Mouse (Mus musculus) frontal cortex, postnatal 25 days (tissue): ENCODE data around the gene Fam155a.

Experiments used
- DNase-seq, 2 experiments: peaks; one replicate each; pipeline ENCODE4 v3.0.0; 2022; ENCODE audit warnings: low spot score in 2 of 2

Fam155a gene

GRCm38 (mm10) chr8:9493557-9494224 lies 277.3 kb downstream of the Fam155a start:
- DNase-seq, result no peak

GRCm38 (mm10) chr8:9482565-9482964 lies 288.4 kb downstream of the Fam155a start:
- DNase-seq, result no peak

- no peak for DNase-seq
These were observed 299.7 kb downstream of the Fam155a start for GRCm38 (mm10) chr8:9471290-9471689.

DNA sequence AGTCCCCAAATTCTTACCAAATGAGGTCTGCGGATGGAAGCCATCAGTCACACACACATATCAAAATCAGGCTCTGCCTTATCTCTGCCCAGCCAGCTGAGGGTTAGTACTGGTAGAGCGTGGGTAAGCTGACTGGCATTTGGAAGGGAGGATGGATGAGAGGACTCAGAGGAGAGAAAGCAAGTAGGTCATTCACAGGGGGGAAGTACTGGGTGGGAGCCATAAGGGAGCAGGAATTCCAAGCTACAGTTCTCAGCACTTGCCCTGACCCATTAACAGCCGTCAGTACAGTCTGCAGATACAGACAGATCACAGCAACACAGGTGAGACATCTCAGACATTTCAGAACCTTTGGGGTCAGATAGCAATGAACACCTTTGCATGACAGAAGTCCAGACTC lies 300.8 kb downstream of the Fam155a start:
- no peak for DNase-seq

DNA sequence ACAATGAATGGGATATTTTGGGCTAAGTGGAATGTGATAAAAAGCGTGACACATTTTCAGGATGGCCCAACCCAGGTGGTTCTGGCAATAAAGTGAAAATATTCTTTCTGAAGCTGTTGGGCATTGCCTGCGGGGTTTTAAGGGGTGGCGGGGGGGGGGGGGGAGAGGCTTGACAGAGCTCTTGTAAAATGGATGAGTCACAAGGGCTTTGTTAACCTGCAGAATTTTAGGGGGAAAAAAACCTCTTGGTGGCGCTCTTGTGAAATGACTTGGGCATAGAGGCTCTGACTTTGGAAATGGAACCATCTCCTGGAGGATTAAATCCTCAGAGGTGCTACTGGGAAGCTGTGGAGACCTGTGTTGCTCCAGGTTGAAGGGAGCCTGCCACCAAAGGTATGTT lies 309.9 kb downstream of the Fam155a start:
- DNase-seq, result no peak

DNA sequence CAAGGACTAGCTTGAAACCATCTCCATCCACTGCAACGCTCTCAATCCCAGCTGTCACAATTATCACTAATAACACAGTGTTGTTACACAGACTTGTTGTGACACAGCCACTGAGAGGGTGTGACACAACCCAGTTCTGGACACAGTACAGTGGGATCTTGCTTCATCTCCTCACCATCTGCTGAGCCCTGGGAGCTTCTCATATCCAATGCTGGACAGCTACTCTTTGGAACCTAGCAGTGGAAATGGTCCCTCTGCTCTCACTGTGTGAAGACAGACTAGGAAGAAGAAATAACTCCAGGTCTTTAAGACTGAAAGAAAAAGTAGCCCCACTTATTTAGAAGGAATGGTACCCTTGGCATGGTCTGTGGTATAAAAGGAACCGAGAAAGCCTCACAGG lies 310.3 kb downstream of the Fam155a start:
- no peak for DNase-seq

DNA sequence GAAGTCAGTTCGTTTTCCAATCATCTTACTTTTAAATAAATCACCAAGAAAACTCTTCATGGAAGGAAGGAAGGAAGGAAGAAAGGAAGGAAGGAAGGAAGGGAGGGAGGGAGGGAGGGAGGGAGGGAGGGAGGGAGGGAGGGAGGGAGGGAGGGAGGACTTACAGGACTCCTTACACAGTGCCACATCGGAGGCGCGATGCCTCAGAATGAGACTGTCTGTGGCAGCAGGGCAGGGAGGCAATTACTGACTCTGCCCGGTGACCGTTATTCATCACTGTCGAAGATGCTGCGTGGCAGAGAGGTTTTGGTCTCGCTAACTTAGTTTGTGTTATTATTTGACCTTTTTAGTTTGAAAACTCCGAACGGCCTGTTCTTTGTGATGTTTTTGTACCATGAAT lies 312.3 kb downstream of the Fam155a start:
- DNase-seq, result no peak

GRCm38 (mm10) chr8:9455138-9455537 lies 315.8 kb downstream of the Fam155a start:
- DNase-seq, result no peak

DNA sequence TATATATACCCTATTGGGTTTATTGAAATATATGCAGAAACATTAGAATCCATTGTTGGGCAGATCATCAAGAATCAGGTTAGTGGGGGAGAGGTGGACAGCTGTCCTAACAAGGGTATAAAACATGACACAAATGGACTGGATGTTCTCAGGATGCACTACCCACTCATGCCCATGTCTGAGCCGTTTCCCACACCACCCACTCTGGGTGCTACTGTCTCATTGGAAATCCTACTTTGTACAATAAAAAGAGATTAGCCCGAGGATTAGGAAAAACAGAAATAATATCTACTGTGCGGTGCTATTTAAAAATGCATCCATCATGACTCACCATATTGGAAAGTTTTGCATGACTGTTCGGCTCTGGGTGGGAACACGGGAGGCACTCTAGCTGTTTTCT lies 317.2 kb downstream of the Fam155a start:
- DNase-seq, result no peak

DNA sequence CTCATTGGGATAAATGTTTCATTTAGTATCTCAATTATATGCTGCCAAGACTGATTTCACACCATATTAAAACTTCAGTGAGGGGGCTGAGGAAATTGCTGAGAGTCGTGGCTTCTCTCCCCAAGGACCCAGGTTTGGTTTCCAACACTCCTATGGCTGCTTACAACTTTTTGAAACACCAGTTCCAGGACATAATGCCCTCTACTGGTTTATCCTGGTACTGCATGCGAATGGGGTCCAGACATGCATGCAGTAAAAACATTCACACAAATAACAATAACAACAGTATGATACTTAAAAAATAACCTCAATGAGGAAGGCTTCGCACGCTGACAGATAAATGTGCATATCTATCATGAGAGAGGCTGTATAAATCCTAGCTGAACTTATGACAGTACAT lies 319.4 kb downstream of the Fam155a start:
- DNase-seq, result no peak

- no peak for DNase-seq
These were observed 322.3 kb downstream of the Fam155a start for GRCm38 (mm10) chr8:9448613-9449012.

GRCm38 (mm10) chr8:9437822-9438221 lies 333.1 kb downstream of the Fam155a start:
- DNase-seq, result no peak

DNA sequence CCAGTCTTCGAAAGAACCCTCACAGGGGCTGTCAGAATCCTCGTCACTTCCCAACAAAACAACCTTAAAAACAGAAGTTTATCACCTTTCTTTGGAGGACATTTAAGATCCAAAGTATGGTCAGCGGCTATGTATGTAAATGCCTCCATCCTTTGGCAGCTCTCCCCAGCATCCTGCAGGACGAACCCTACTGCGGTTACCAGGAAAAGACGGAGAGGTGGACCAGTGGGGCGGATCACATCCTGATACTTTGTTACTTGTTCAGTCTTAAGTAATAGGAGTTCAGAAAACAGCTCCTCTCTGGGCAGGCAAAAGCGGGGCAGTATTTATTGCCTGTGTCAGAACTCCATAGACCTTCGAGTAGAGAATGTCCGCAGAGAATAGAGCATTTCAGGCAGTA lies 335.5 kb downstream of the Fam155a start:
- no peak for DNase-seq

DNA sequence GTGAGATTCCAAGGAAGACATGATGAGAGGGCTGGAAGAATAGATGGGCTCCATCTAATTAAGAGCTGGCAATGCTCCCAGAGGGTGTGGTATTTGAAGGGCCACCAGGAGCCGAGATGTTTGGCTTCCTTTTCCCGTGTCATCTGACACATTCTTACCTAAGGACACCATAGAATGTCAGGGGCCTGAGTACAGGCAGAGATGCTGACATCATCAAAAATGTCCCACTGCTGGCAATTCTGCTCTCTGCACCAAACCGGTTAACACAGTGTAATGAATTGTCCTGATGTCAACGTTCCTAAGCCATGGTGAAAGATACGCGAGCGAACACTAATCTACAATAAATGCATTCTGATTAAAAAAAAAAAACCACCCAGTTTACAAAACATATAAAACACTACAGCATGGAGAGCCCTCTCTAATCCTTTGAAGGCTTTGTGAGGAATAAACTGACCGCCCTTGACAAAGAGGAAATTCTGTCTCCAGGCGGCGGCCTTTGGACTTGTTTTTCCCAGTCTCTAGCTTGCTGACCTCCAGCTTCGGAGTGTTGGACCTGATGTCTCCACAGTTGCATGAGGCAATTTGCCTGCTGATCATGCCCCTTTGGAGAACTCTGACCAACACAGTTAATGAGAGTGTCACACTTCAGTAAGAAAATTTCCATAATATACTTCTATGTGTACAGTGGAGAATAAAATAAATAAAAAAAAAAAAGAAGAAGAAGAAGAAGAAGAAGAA lies 338.2 kb downstream of the Fam155a start:
- DNase-seq, result no peak

DNA sequence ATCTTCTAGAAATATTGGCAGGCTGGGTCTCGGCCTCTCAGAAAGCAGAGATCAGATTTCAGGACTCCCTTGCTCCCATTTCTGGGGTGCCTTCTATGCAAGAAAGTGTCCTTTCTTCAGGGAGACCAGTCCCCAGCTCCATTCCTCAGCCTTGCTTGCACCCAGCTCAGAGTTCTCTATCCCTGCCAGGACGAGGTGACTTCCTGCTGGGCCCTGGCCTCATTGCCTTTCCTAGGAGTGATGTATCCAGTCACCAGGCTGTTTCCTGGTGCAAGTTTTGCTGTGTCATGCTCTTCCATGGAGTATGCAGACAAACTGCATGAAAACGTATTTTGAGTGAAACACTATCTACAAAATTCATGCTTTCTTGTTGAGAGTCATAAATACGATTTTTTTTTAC lies 342.1 kb downstream of the Fam155a start:
- DNase-seq, result no peak

GRCm38 (mm10) chr8:9424069-9424468 lies 346.9 kb downstream of the Fam155a start:
- DNase-seq, result no peak

- no peak for DNase-seq
These were observed 347.4 kb downstream of the Fam155a start for GRCm38 (mm10) chr8:9423590-9423989.

DNA sequence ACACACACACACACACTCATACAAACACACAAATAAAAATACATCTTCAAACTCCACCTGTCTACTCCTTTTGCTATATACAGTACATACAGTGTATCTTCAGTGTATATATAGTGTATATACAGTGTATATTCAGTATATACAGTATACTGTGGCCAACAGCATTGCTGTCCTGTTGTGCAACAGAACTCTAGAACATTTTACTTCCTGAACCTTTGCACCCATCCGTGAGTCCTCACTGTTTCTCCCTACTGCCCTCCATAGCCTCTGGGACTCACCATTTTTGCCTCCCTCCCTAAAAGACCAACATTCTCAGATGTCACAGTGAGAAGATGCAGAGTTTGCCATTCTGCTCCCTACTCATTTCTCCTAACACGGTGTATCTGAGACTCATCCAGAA lies 347.8 kb downstream of the Fam155a start:
- DNase-seq, result no peak

GRCm38 (mm10) chr8:9418856-9419800 lies 351.8 kb downstream of the Fam155a start:
- no peak for DNase-seq

- DNase-seq, result no peak
These were observed 354.8 kb downstream of the Fam155a start for GRCm38 (mm10) chr8:9416189-9416588.

DNA sequence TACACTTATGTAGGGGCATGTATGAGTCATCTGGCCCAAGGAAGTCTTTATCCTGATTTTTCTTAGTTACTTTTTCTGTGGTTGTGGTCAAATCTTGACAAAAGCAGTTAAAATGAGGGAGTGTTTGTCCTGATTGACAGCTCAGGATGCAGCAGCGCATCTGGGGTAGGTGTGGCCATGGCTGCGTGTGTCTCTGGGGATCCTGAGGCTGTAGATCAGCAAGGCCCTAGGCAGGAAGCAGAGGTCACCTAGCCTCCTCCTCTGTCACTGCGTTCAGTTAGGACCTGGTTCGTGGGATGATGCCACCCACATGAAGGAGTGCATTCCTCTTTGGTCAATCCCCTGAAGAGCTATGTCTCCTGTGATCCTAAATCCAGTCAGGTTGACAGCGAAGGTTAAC lies 362.5 kb downstream of the Fam155a start:
- no peak for DNase-seq

DNA sequence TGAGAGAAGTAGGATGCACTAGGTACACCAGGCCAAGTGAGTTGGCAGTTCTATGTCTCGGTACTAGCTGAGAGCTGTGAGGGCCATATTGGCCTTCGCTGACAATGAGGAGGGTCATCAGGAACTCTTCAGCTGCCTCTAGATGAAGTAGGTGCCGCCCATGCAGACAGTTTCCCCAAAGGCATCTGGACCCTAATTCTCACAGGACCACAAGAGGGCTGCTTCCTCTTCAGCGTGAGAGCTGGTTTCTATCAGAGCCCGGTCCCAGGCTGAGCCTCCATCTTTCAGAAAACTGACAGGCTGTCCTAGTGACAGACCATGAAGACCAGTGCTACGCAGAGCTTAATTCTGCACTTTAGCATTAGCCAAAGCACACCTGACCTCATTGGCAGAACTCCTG lies 364.8 kb downstream of the Fam155a start:
- no peak for DNase-seq
